8 mouse cellular contexts compared by ENCODE assay signal in genomic region chr4:116074145-116074675, GRCm38 (mm10). TPM values are rescaled to one million over a fixed set of nuclear protein-coding genes. Genes with fewer than 3 reads are reported as not detected.
DNase-seq lines count a peak whose midpoint lies in the region; ATAC-seq and TF ChIP-seq lines count a peak whose summit lies in the region.

No protein-coding gene starts in this region.

- 1% methylated on average over 8 of the region's 8 CpGs for WGBS in spleen, adult 2 months
- WGBS in heart, embryonic 15.5 days, result 1% methylated on average over 8 of the region's 8 CpGs
- under 1% methylated on average over 8 of the region's 8 CpGs for WGBS in liver, postnatal 0 days (ENCODE audit: insufficient replicate concordance)

- H3K9me3 ChIP-seq in heart, embryonic 15.5 days (replicated peaks), result no peaks in the 10 kb centered on the region
- H3K9me3 ChIP-seq in liver, postnatal 0 days (ENCODE audit: low read length), result no peaks in the 10 kb centered on the region

- no peak for DNase-seq in spleen, adult 2 months (ENCODE audit: low read depth in 1 of 2, low spot score in 2 of 2)
- DNase-seq in spleen, postnatal 14 days (ENCODE audit: low spot score in 2 of 2), result no peak
- DNase-seq in c-Kit-positive CD71-negative TER-119-negative erythroid progenitor cells, embryonic 14.5 days (ENCODE audit: low read depth), result peak; percentile 36
- DNase-seq in liver, postnatal 0 days, result no peak
- DNase-seq in yolk sac, embryonic 10.5 days (ENCODE audit: low spot score), result peak; percentile 30
- no peak for DNase-seq in right cerebral cortex, postnatal 10 days (ENCODE audit: low spot score in 2 of 2)
- no peak for DNase-seq in right cerebral cortex, postnatal 14 days

- no peaks in the 10 kb centered on the region; the same call in 1 of the 2 replicates for H3K4me1 ChIP-seq in spleen, adult 2 months (ENCODE audit: control insufficient read depth, insufficient read depth, insufficient read length)
- H3K4me1 ChIP-seq in heart, embryonic 15.5 days (replicated peaks), result peaks cover 31% of the 10 kb centered on the region
- peaks cover 20% of the 10 kb centered on the region for H3K4me1 ChIP-seq in liver, postnatal 0 days (ENCODE audit: insufficient read depth)

- H3K27ac ChIP-seq in spleen, adult 2 months (ENCODE audit: insufficient read depth, low read length), result no peak overlapping the region
- H3K27ac ChIP-seq in heart, embryonic 15.5 days, result peak overlapping the region; percentile 97
- peak overlapping the region; percentile 99 for H3K27ac ChIP-seq in liver, postnatal 0 days (ENCODE audit: low read depth)

- TF ChIP-seq POLR2A in spleen, adult 2 months (IDR thresholded peaks at IDR 0.05; ENCODE audit: low read depth, low read length), result no peak

- no peak for TF ChIP-seq CTCF in spleen, adult 2 months (IDR thresholded peaks at IDR 0.05; ENCODE audit: extremely low read depth, insufficient read depth, insufficient read length, insufficient replicate concordance)
- TF ChIP-seq CTCF in liver, postnatal 0 days (IDR thresholded peaks at IDR 0.05; ENCODE audit: low read depth), result peak; percentile 67

- H3K9ac ChIP-seq in heart, embryonic 15.5 days, result peak overlapping the region; percentile 87
- H3K9ac ChIP-seq in liver, postnatal 0 days (replicated peaks), result peak overlapping the region; percentile 96

- peak overlapping the region; percentile 81 for H3K4me2 ChIP-seq in heart, embryonic 15.5 days
- peak overlapping the region; percentile 80 for H3K4me2 ChIP-seq in liver, postnatal 0 days (ENCODE audit: low read depth, low read length)

- H3K4me3 ChIP-seq in spleen, adult 2 months (ENCODE audit: extremely low read depth, insufficient read depth, insufficient read length), result peak overlapping the region; percentile 86
- peak overlapping the region; percentile 72 for H3K4me3 ChIP-seq in heart, embryonic 15.5 days
- peak overlapping the region; percentile 66 for H3K4me3 ChIP-seq in liver, postnatal 0 days (ENCODE audit: low read depth, low read length)

- no peak for ATAC-seq in heart, embryonic 15.5 days (replicated peaks; ENCODE audit: insufficient number of reproducible peaks, insufficient read depth, low FRiP score, low read depth)
- ATAC-seq in liver, postnatal 0 days, result no peak

- TF ChIP-seq EP300 in liver, postnatal 0 days (IDR thresholded peaks at IDR 0.05; ENCODE audit: low read depth), result no peak

- peaks cover 10% of the 10 kb centered on the region for H3K36me3 ChIP-seq in spleen, adult 2 months (ENCODE audit: control insufficient read depth, insufficient read depth, low read length)
- peaks cover 15% of the 10 kb centered on the region for H3K36me3 ChIP-seq in heart, embryonic 15.5 days
- H3K36me3 ChIP-seq in liver, postnatal 0 days (replicated peaks; ENCODE audit: insufficient read depth, low read length), result peaks cover 12% of the 10 kb centered on the region

- H3K27me3 ChIP-seq in spleen, adult 2 months (ENCODE audit: control insufficient read depth, insufficient read depth, low read length), result peaks cover 2% of the 10 kb centered on the region; the same call in 1 of the 2 replicates
- H3K27me3 ChIP-seq in heart, embryonic 15.5 days, result no peaks in the 10 kb centered on the region
- no peaks in the 10 kb centered on the region for H3K27me3 ChIP-seq in liver, postnatal 0 days (ENCODE audit: insufficient read depth, low read length)

RNA-seq across cellular contexts. Expression of gene Uqcrh, which starts 0.7 kb away (rescaled TPM):
- polyA plus RNA-seq in spleen, adult 2 months (2012; rRNA removed), result 44.5 and 48.9 TPM in 2 replicates
- polyA plus RNA-seq in heart, embryonic 15.5 days (2015; fragmentation: Nextera tagmentation; extraction: Ambion mirVana), result 997 and 1,210 TPM in 2 replicates
- 563 and 605 TPM in 2 replicates for polyA plus RNA-seq in liver, postnatal 0 days (2015; fragmentation: Nextera tagmentation; extraction: Ambion mirVana)

RNA-seq across cellular contexts. Expression of gene Lrrc41, which starts 0.9 kb away (rescaled TPM):
- polyA plus RNA-seq in spleen, adult 2 months (2012; rRNA removed), result 22.4 and 35.3 TPM in 2 replicates
- polyA plus RNA-seq in heart, embryonic 15.5 days (2015; fragmentation: Nextera tagmentation; extraction: Ambion mirVana), result 44.1 and 56.7 TPM in 2 replicates
- 22.9 and 23.3 TPM in 2 replicates for polyA plus RNA-seq in liver, postnatal 0 days (2015; fragmentation: Nextera tagmentation; extraction: Ambion mirVana)

RNA-seq across cellular contexts. Expression of gene Nsun4, which starts 20.5 kb away (rescaled TPM):
- 8.2 and 9.3 TPM in 2 replicates for polyA plus RNA-seq in spleen, adult 2 months (2012; rRNA removed)
- polyA plus RNA-seq in heart, embryonic 15.5 days (2015; fragmentation: Nextera tagmentation; extraction: Ambion mirVana), result 26.3 and 27.2 TPM in 2 replicates
- 8.4 and 8.7 TPM in 2 replicates for polyA plus RNA-seq in liver, postnatal 0 days (2015; fragmentation: Nextera tagmentation; extraction: Ambion mirVana)

RNA-seq across cellular contexts. Expression of gene Rad54l, which starts 49.3 kb away (rescaled TPM):
- 2.6 and 2.7 TPM in 2 replicates for polyA plus RNA-seq in spleen, adult 2 months (2012; rRNA removed)
- polyA plus RNA-seq in heart, embryonic 15.5 days (2015; fragmentation: Nextera tagmentation; extraction: Ambion mirVana), result 15.5 and 17.9 TPM in 2 replicates
- polyA plus RNA-seq in liver, postnatal 0 days (2015; fragmentation: Nextera tagmentation; extraction: Ambion mirVana), result 7.3 and 10.3 TPM in 2 replicates

RNA-seq across cellular contexts. Expression of gene Pomgnt1, which starts 49.4 kb away (rescaled TPM):
- polyA plus RNA-seq in spleen, adult 2 months (2012; rRNA removed), result 16.4 and 18.0 TPM in 2 replicates
- 54.6 and 62.0 TPM in 2 replicates for polyA plus RNA-seq in heart, embryonic 15.5 days (2015; fragmentation: Nextera tagmentation; extraction: Ambion mirVana)
- polyA plus RNA-seq in liver, postnatal 0 days (2015; fragmentation: Nextera tagmentation; extraction: Ambion mirVana), result 8.8 and 9.2 TPM in 2 replicates

Comparison
In these comparisons a context has a peak if more than half of its experiments do, and no peak if none do; other contexts are left out.
1. DNase-seq: peak in c-Kit-positive CD71-negative TER-119-negative erythroid progenitor cells, embryonic 14.5 days (single experiment) and yolk sac, embryonic 10.5 days (single experiment); none in spleen, adult 2 months (0 of 2), spleen, postnatal 14 days (0 of 2), liver, postnatal 0 days (single experiment), right cerebral cortex, postnatal 10 days (0 of 2) and right cerebral cortex, postnatal 14 days (single experiment).
2. RNA of gene Uqcrh, which starts 0.7 kb away (polyA plus RNA-seq): 997 to 1,210 TPM in heart, embryonic 15.5 days and 563 to 605 TPM in liver, postnatal 0 days; 44.5 to 48.9 TPM in spleen, adult 2 months; every median in the first group is over 10 times any median in the second.
3. Peak in every context shown above with its lines, with median percentiles within 50 percentile points of each other: H3K4me3 ChIP-seq.